Mouse (Mus musculus) stomach, embryonic 15.5 days (tissue): ENCODE measurements around the gene Sec16a. TPM values are rescaled to one million over a fixed set of nuclear protein-coding genes. Genes with fewer than 3 reads are reported as not detected.

Source experiments
- ATAC-seq: fragments of 200-750 bp; cut with Nextera tagmentation; 2 replicates; pipeline ENCODE4 v1.8.0; 2017; ENCODE audit warnings: low read depth, moderate number of reproducible peaks, moderate TSS enrichment; ENCODE audit not compliant: insufficient read depth, low FRiP score
- H3K27ac ChIP-seq: fragments of 300-500 bp; sonication (generic); 2 replicates; pipeline ENCODE4 v1.5.1; 2015; ENCODE audit warnings: mild to moderate bottlenecking, inconsistent platforms
- H3K27me3 ChIP-seq: fragments of 300-500 bp; sonication (generic); replicated peaks from 2 replicates; pipeline ENCODE4 v1.6.1; 2015; ENCODE audit warnings: inconsistent platforms
- H3K36me3 ChIP-seq: fragments of 300-500 bp; sonication (generic); 2 replicates; pipeline ENCODE4 v1.6.1; 2015; ENCODE audit warnings: inconsistent platforms
- H3K4me1 ChIP-seq: fragments of 300-500 bp; sonication (generic); 2 replicates; pipeline ENCODE4 v1.6.1; 2015; ENCODE audit warnings: inconsistent platforms
- H3K4me2 ChIP-seq: fragments of 300-500 bp; sonication (generic); 2 replicates; pipeline ENCODE4 v1.6.1; 2015; ENCODE audit warnings: mild to moderate bottlenecking, inconsistent platforms
- H3K4me3 ChIP-seq: fragments of 300-500 bp; sonication (generic); replicated peaks from 2 replicates; pipeline ENCODE4 v1.5.1; 2015; ENCODE audit warnings: inconsistent platforms
- H3K9ac ChIP-seq: fragments of 300-500 bp; sonication (generic); 2 replicates; pipeline ENCODE4 v1.6.1; 2015; ENCODE audit warnings: inconsistent platforms
- H3K9me3 ChIP-seq: fragments of 300-500 bp; sonication (generic); 2 replicates; pipeline ENCODE4 v1.6.1; 2016; ENCODE audit warnings: inconsistent platforms
- WGBS: fragments of 180-500 bp; shearing (Covaris S2); methylation state at CpG from one replicate; pipeline ENCODE4 v1.1.7; 2015; 5-methylcytosine and 5-hydroxymethylcytosine counted together
- polyA plus RNA-seq: library from polyadenylated mRNA; unstranded; fragments of >200 nt; fragmentation: Nextera tagmentation; extraction: Ambion mirVana; gene quantifications from 2 replicates; pipeline ENCODE4 v1.2.1, GENCODE M21; 2015

Gene Sec16a
- 22.3 and 24.0 TPM in 2 replicates for polyA plus RNA-seq

DNA sequence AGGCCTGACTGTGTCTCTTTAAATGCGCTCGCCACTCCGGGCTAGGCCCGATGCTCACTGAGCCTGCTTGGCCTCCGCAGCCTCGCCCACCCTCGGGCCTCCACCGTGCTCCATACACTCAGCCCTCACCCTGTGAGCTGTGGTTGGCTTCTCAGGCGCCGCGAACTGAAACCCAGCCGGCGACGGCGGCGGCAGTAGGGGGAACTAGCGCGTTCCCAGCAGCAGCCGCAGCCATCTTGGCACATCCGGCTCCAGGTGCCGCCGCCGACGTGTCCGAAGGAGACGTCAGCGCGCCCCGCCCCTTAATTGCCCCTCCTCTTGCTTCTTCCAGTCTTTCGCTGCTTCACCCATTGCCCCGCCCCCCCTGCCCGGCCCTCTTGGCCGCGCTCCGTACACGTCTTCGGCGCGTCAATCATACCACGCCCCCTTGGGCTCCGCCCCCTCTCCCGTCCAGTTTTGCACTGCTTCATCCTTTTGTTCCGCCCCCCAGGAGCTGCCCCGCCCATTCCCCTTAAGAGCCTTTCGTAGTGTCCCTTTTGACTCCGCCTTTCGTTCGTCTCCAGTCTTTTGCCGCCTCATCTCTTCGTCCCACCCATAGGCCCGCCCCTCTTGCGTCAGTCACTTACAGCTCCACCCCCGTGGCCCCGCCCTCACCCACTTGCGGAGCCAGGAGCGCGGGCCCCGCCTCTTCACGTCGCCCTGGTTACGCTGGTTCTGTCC is at the start of gene Sec16a:
Gene Sec16a, minus strand, starts transcription at position 271 of the 720 bp plus-strand sequence.
- H3K4me2 ChIP-seq: peak within 1 kb of the TSS; percentile 67
- under 1% methylated on average over 59 of the region's 61 CpGs for WGBS
- peak; percentile 91 for ATAC-seq

DNA sequence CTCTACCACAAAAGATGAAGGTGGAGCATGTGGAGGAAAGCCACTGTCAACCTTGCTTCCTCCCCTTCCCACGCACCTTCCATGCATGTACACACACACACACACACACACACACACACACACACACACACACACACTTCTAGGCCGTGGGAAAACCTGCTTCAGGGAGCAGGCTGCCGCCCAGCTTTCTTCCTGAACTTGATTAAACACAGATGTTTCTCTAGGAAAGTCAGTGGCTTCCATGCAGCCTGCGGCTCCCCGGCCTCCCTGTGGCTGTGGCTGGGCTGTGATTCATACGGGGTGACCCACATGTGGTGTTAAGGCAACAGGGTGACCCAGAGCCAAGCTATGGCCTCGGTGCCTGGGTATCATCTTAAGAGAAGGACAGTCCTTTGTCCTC is 49.4 kb upstream of the Sec16a start:
- peak; percentile 18; the same call in 1 of the 2 replicates for ATAC-seq
- Histone ChIP-seq H3K4me2 (peak overlapping the region; percentile 17; the same call in 1 of the 2 replicates), H3K36me3 (no peaks in the 10 kb centered on the region), H3K9me3 (no peaks in the 10 kb centered on the region), H3K4me3 (no peak overlapping the region), H3K4me1 (peaks cover 94% of the 10 kb centered on the region), H3K27me3 (no peaks in the 10 kb centered on the region), H3K9ac (no peak overlapping the region), H3K27ac (peak overlapping the region; percentile 81)
- WGBS: 14% methylated on average over 7 of the region's 7 CpGs

More for the DNA sequence above, at the start of gene Sec16a:
- H3K9ac ChIP-seq: peak within 1 kb of the TSS; percentile 92
- peaks cover 14% of the 10 kb centered on the region for H3K36me3 ChIP-seq
- H3K4me3 ChIP-seq: peak within 1 kb of the TSS; percentile 86
- no peaks in the 10 kb centered on the region for H3K9me3 ChIP-seq
- peaks cover 21% of the 10 kb centered on the region for H3K4me1 ChIP-seq
- H3K27me3 ChIP-seq: no peaks in the 10 kb centered on the region
- peak within 1 kb of the TSS; percentile 94 for H3K27ac ChIP-seq

DNA sequence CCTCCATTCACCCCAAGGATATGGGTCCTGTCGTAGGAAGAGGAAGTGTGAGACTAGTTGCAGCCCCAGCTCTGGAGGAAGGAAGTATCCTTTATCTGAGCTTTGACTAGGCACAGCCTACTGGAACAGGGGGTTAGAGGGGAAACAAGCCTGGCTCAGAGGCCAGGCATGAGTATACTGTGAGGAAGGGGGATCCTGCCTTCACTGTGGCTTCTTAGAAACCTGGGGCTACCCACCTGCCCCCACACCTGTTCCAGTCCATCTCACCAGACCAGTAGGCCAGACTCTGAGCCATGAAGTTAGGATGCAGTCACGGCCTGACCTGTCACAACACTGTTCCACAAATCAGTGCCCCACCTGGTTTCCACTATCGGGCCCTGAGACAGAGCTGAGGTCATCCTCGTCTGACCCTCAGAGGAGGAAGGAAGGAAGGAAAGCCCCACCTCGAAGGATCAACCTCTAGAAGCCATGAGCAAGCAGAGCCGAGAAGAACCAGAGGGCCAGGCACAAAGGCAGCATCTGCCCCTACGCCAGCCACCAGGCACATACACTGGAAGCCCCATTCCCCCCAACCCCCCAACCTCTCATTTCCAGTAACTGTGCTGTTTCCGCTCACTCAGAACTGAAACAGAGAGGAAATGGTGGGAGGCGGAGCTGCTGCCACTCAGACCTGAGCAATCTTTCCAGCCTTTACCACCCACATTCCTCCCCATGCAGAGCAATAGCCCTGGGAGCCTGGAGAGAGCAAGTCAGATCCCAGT is 48.2 kb upstream of the Sec16a start:
- no peak; the same call in 1 of the 2 replicates for ATAC-seq
- Histone ChIP-seq H3K27ac (peak overlapping the region; percentile 81), H3K4me1 (peaks cover 94% of the 10 kb centered on the region), H3K9ac (no peak overlapping the region), H3K4me3 (no peak overlapping the region), H3K27me3 (no peaks in the 10 kb centered on the region), H3K9me3 (no peaks in the 10 kb centered on the region), H3K4me2 (peak overlapping the region; percentile 27), H3K36me3 (no peaks in the 10 kb centered on the region)
- 31% methylated on average over 9 of the region's 9 CpGs for WGBS

DNA sequence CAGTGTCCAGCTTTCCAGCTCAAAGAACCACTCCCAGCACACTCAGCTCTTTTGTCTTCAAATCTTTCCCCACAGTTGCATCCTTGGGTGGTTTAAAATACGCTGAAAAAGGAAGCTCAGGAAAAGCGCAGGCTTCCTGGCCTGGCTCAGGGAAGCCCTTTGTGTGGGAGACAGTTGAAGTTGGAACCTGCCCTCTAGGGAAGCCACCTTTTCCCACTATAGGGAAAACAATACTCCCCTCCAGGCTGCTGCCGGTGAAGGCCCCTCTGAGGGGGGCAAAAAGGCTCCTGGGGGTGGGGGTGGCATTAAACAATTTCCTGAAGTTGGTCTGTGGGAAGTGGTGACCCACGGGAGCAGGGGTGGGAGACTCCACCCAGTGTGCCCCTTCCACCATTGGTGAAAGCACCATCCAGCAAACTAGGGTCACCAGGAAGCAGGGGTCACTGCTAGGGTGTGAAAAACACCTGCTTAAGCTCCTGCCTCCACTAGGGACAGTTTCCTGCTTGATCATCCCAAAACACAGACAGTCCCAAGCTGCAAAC is 45.8 kb upstream of the Sec16a start:
- Histone ChIP-seq H3K36me3 (no peaks in the 10 kb centered on the region), H3K4me2 (no peak overlapping the region)

DNA sequence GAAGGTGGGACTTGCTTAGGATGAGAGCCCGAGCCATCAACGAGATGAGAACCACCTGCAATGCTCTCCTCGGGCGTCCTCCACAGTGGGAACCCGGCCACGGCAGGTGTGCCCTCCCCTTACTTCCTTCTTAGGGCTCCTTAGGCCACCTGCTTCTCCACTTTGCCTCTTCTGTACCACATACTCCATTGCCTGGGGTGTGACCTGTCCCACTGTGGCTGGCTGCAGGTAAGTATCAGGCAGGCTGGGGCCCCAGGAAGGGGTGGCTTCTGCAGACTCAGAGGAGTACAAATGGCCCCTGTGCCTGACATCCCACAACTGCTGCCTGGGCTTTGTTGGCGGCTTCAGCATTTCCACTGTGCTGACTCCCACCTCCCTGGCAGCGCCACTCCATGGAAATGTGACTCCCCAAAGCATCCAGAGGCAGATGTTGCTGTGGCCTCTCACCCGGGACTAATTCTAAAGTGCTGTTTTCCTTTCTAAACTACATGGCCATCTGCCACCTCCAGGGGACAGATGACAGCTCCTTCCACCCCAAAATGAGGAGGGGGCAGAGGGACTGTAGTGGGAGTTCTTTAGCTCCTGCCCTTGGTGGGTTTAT is 43.6 kb upstream of the Sec16a start:
- no peak overlapping the region for H3K4me3 ChIP-seq
- no peaks in the 10 kb centered on the region for H3K27me3 ChIP-seq
- H3K27ac ChIP-seq: peak overlapping the region; percentile 71
- no peak overlapping the region for H3K9ac ChIP-seq
- no peak for ATAC-seq
- WGBS: 40% methylated on average over 9 of the region's 9 CpGs
- peaks cover 93% of the 10 kb centered on the region for H3K4me1 ChIP-seq
- H3K4me2 ChIP-seq: 0 out of 2 replicates have a peak overlapping the region, but pooled peaks have one; percentile 23
- no peaks in the 10 kb centered on the region for H3K9me3 ChIP-seq
- peaks cover 2% of the 10 kb centered on the region; the same call in 1 of the 2 replicates for H3K36me3 ChIP-seq

More for the DNA sequence above, 45.8 kb upstream of the Sec16a start:
- peaks cover 95% of the 10 kb centered on the region for H3K4me1 ChIP-seq
- no peak overlapping the region for H3K4me3 ChIP-seq
- H3K9ac ChIP-seq: no peak overlapping the region
- peak overlapping the region; percentile 6 for H3K27ac ChIP-seq
- WGBS: 45% methylated on average over 4 of the region's 4 CpGs
- ATAC-seq: no peak
- no peaks in the 10 kb centered on the region for H3K27me3 ChIP-seq
- H3K9me3 ChIP-seq: no peaks in the 10 kb centered on the region

DNA sequence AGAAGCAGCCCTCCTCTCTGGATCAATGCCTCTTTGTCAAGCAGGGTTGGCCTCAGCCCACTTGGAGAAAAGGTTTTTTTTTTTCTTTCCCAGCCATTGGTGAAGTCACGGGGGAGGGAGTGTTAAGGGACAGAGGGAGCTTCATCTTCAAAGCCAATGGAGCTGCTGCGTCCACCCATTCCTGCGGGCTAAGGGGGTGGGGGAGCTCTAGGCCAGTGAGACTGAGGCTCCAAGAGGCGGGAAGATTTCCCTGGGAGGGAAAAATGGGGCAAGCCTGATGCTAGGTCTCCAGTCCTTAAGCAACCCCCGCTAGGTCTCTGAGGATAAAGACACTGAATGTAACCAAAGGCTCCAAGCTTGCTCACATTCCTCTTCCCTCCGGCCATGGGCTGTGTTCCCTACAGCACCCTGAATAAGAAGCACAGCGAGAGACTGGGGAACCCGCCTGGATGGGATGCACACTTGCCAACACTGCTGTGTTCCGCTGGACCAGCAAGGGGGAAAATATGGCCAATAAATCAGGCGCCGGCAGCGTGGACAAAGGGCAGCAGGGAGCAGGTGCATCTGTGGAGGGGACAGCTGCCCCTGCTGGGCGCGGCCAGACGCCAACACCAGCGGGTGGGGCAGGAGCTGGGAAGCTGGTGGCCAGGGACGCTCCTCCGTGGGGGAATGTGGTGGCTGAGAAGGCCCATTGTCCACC is 42.5 kb upstream of the Sec16a start:
- 39% methylated on average over 18 of the region's 18 CpGs for WGBS
- H3K27ac ChIP-seq: peak overlapping the region; percentile 71

DNA sequence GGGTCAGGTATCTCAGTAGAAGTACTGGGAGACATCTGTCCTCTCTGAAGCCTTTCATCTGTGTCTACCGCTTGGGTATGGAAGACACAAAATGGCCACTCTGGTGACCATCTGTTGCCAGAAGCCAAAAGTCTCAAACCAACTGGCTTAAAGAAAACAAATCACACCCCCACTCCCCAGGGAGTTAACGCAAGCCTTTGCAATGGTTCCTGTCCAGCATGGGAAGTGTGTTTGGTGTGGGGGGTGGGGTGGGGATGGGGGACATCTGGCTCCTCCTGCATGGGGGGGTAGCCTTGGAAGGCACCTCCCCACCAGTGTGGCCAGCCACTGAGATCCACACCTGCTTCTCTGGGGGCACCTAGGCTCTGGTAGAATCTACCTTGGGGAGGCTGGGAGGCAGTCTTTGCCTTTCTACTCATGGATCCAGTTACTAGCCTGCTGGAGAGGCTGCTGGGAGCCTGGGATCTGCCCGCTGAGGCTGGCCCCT is 41.9 kb upstream of the Sec16a start:
- ATAC-seq: no peak
- no peaks in the 10 kb centered on the region for H3K9me3 ChIP-seq
- peak overlapping the region; percentile 71 for H3K27ac ChIP-seq
- H3K4me3 ChIP-seq: no peak overlapping the region
- H3K36me3 ChIP-seq: peaks cover 7% of the 10 kb centered on the region; the same call in 1 of the 2 replicates
- H3K9ac ChIP-seq: no peak overlapping the region
- peaks cover 91% of the 10 kb centered on the region for H3K4me1 ChIP-seq
- peak overlapping the region; percentile 23; the same call in 1 of the 2 replicates for H3K4me2 ChIP-seq
- WGBS: 34% methylated on average over 3 of the region's 3 CpGs
- no peaks in the 10 kb centered on the region for H3K27me3 ChIP-seq

More for the DNA sequence above, 42.5 kb upstream of the Sec16a start:
- Histone ChIP-seq H3K9me3 (no peaks in the 10 kb centered on the region), H3K27me3 (no peaks in the 10 kb centered on the region), H3K36me3 (peaks cover 7% of the 10 kb centered on the region; the same call in 1 of the 2 replicates), H3K9ac (no peak overlapping the region), H3K4me2 (peak overlapping the region; percentile 23), H3K4me3 (no peak overlapping the region), H3K4me1 (peaks cover 93% of the 10 kb centered on the region)
- ATAC-seq: no peak

DNA sequence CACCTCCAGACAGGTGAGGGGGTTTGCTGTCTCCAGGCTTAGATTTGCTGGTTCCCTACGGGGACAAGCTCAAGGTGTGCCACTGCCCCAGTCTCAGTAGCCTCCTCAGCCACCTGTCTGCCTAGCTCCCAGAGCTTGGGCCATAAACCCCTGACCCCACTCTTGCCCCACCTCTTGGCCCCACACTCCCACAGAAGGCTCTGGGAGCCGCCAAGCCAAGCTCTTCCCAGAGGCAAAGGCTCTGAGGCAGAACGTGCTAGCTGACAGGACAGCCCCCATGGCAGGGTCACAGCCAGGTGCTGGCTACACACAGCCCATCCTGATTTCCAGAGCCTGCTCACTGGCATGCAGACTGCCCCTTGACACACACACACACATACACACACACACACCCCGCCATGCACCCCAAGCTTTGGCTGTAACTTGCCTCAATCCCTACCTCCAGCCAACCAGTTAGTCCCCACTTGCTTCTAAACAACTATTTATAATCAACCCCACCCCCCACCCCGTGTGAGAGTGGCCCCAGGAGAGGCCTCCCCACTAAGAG is 41.3 kb upstream of the Sec16a start:
- Histone ChIP-seq H3K4me3 (no peak overlapping the region), H3K27me3 (no peaks in the 10 kb centered on the region), H3K4me2 (no peak overlapping the region), H3K36me3 (peaks cover 9% of the 10 kb centered on the region; the same call in 1 of the 2 replicates), H3K4me1 (peaks cover 90% of the 10 kb centered on the region), H3K27ac (peak overlapping the region; percentile 71; the same call in 1 of the 2 replicates), H3K9ac (no peak overlapping the region), H3K9me3 (no peaks in the 10 kb centered on the region)
- ATAC-seq: no peak
- WGBS: 32% methylated on average over 5 of the region's 5 CpGs

DNA sequence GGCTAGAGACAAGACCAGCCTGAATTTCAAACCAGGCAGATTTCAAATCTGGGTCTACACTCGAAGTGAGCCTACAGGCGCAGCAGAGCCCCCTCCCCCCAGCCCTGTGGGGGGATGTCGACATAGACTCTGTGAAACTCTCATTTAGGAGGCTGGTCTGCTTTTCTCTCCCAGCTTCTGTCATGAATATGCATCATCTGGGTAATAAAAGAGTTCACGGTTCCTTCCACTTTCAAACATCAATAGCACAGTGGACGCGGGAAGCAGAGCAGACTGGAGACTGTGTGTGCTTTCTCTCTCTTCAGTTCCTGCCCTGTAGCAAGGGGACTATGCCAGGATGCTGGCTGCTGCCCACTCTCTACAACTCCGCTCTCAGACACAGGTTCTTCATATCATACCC is 40.7 kb upstream of the Sec16a start:
- ATAC-seq: no peak
- Histone ChIP-seq H3K27me3 (no peaks in the 10 kb centered on the region), H3K4me2 (no peak overlapping the region), H3K9ac (no peak overlapping the region), H3K4me3 (no peak overlapping the region), H3K36me3 (peaks cover 13% of the 10 kb centered on the region), H3K9me3 (no peaks in the 10 kb centered on the region), H3K27ac (0 out of 2 replicates have a peak overlapping the region, but pooled peaks have one; percentile 11), H3K4me1 (peaks cover 84% of the 10 kb centered on the region)
- WGBS: 46% methylated on average over 7 of the region's 7 CpGs

DNA sequence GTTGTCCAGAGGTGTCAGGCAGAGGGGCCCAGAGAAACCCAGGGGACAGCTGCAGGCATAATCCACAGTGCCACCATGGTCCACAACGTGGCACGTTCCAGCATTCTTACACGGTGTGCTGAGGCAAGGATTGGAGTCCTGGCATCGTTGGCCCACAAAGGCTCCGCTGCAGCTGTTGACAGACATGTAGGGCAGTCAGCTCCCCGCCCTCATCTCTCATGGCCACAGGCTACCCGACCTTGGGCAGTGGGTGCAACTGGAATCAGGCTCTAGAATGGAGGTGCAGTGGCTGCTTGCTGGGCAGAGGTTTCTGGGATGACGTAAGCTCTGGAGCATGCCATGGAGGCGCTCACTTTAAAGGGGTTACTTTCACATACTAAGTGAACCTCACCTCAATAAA is 40.3 kb upstream of the Sec16a start:
- Histone ChIP-seq H3K27me3 (no peaks in the 10 kb centered on the region), H3K9me3 (no peaks in the 10 kb centered on the region), H3K36me3 (peaks cover 13% of the 10 kb centered on the region), H3K9ac (no peak overlapping the region), H3K4me3 (no peak overlapping the region), H3K27ac (no peak overlapping the region), H3K4me2 (no peak overlapping the region), H3K4me1 (peaks cover 80% of the 10 kb centered on the region)
- ATAC-seq: no peak
- WGBS: 76% methylated on average over 9 of the region's 9 CpGs
